Mouse (Mus musculus) ovary, postnatal 10 days (tissue): ENCODE measurements at regions not wholly inside any gene's neighbourhood (a gene's known extent, or its start where the extent isn't known, plus 50 kb on each side); places are given as distances from the start of the nearest gene placed in this dataset.

Experiments used
- DNase-seq: peaks from one replicate; pipeline ENCODE4 v3.0.0; 2022; ENCODE audit warnings: low spot score

- no peak for DNase-seq
These were observed 81.4 kb downstream of the Lhx2 start for GRCm38 (mm10) chr2:38420498-38420897.

- no peak for DNase-seq
These were observed 83.3 kb downstream of the Lhx2 start for GRCm38 (mm10) chr2:38422406-38422805.

- DNase-seq: no peak
These were observed 84.8 kb downstream of the Lhx2 start for GRCm38 (mm10) chr2:38423886-38424277.

GRCm38 (mm10) chr2:38424278-38424931, 85.3 kb downstream of the Lhx2 start:
- no peak for DNase-seq

GRCm38 (mm10) chr2:38424976-38425375, 85.9 kb downstream of the Lhx2 start:
- no peak for DNase-seq

GRCm38 (mm10) chr2:38429752-38430378, 81.6 kb upstream of the Nek6 start:
- peak; percentile 84 for DNase-seq

GRCm38 (mm10) chr2:38431546-38431945, 79.9 kb upstream of the Nek6 start:
- DNase-seq: no peak

- DNase-seq: no peak
These were observed 77.7 kb upstream of the Nek6 start for GRCm38 (mm10) chr2:38433736-38434135.

GRCm38 (mm10) chr2:38436701-38437100, 74.7 kb upstream of the Nek6 start:
- no peak for DNase-seq

- no peak for DNase-seq
These were observed 72.3 kb upstream of the Nek6 start for GRCm38 (mm10) chr2:38439191-38439590.

- DNase-seq: no peak
These were observed 71.5 kb upstream of the Nek6 start for GRCm38 (mm10) chr2:38439973-38440372.

GRCm38 (mm10) chr2:38449092-38449491, 62.4 kb upstream of the Nek6 start:
- no peak for DNase-seq

GRCm38 (mm10) chr2:38456571-38456970, 54.9 kb upstream of the Nek6 start:
- no peak for DNase-seq

GRCm38 (mm10) chr2:38460367-38460766, 51.1 kb upstream of the Nek6 start:
- DNase-seq: no peak

- DNase-seq: no peak
These were observed 50.5 kb upstream of the Nek6 start for GRCm38 (mm10) chr2:38460825-38461540.
